Mouse (Mus musculus) hindbrain, embryonic 11.5 days (tissue): Measurements from ENCODE around the gene Hapln4. TPM values are rescaled to one million over a fixed set of nuclear protein-coding genes. Genes with fewer than 3 reads are reported as not detected.

Experiments
- ATAC-seq: fragments of 200-750 bp; cut with Nextera tagmentation; 2 replicates; pipeline ENCODE4 v1.8.0; 2017; ENCODE audit warnings: mild to moderate bottlenecking, moderate TSS enrichment, moderate library complexity; ENCODE audit not compliant: low FRiP score
- DNase-seq: peaks from one replicate; pipeline ENCODE4 v3.0.0-alpha.2; 2015; ENCODE audit warnings: low spot score
- H3K27ac ChIP-seq: fragments of 300-500 bp; sonication (generic); 2 replicates; pipeline ENCODE4 v1.5.1; 2014; ENCODE audit warnings: mild to moderate bottlenecking, low read depth, low read length
- H3K27me3 ChIP-seq: fragments of 300-500 bp; sonication (generic); 2 replicates; pipeline ENCODE4 v1.6.1; 2014; ENCODE audit warnings: mild to moderate bottlenecking, low read length, moderate library complexity, mixed read lengths; ENCODE audit not compliant: control insufficient read depth, insufficient read depth
- H3K36me3 ChIP-seq: fragments of 300-500 bp; sonication (generic); 2 replicates; pipeline ENCODE4 v1.6.1; 2014; ENCODE audit warnings: mild to moderate bottlenecking, low read length, moderate library complexity, mixed read lengths; ENCODE audit not compliant: control insufficient read depth, insufficient read depth
- H3K4me1 ChIP-seq: fragments of 300-500 bp; sonication (generic); replicated peaks from 2 replicates; pipeline ENCODE4 v1.6.1; 2014; ENCODE audit warnings: low read length, mixed read lengths; ENCODE audit not compliant: control insufficient read depth, insufficient read depth
- H3K4me2 ChIP-seq: fragments of 300-500 bp; sonication (generic); replicated peaks from 2 replicates; pipeline ENCODE4 v1.6.1; 2014; ENCODE audit warnings: mild to moderate bottlenecking, low read depth, low read length
- H3K4me3 ChIP-seq: fragments of 300-500 bp; sonication (generic); 2 replicates; pipeline ENCODE4 v1.5.1; 2014; ENCODE audit warnings: low read depth, low read length
- H3K9ac ChIP-seq: fragments of 300-500 bp; sonication (generic); 2 replicates; pipeline ENCODE4 v1.6.1; 2014; ENCODE audit warnings: low read depth, low read length
- H3K9me3 ChIP-seq: fragments of 300-500 bp; sonication (generic); 2 replicates; pipeline ENCODE4 v1.6.1; 2016; ENCODE audit warnings: low read length; ENCODE audit not compliant: control insufficient read depth
- WGBS: fragments of 180-500 bp; shearing (Covaris S2); extraction: QIAGEN DNeasy Blood & Tissue Kit; methylation state at CpG from one replicate; pipeline ENCODE4 v1.1.7; 2014; 5-methylcytosine and 5-hydroxymethylcytosine counted together
- polyA plus RNA-seq: library from polyadenylated mRNA; unstranded; fragments of >200 nt; fragmentation: Nextera tagmentation; extraction: Ambion mirVana; gene quantifications from 2 replicates; pipeline ENCODE4 v1.2.1, GENCODE M21; 2014

Gene Hapln4
- polyA plus RNA-seq, 1 experiment from 2014 or later: not detected

DNA sequence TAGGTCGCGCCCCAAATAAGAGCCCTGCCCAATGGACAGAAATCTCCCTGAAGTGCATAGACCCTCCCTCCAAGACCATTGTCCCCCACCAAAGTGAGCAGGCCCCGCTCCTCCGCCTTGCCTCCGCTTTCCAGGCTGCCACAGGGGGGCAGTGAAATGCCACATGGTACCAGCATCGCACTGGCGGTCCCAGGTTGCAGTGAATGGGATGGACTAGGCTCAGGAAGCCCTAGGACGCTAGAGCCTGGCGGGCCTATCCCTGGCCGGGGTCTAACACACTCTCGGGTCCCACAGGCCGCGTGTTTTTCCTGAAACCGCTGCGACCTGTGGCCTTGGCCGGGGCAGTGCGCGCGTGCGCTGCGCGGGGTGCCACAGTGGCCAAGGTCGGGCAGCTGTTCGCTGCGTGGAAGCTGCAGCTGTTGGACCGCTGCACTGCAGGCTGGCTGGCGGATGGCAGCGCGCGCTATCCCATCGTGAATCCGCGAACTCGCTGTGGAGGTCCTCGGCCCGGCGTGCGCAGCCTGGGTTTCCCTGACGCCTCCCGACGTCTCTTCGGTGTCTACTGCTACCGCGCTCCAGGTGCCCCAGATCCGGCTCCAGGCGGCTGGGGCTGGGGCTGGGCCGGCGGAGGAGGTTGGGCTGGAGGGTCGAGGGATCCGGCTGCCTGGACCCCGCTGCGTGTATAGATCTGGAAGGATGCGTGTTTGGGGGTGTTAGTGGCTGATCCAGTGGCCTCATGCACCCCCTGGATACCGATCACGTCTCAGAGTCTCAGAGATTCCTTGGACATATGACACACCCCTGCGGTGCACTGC, 4.8 kb downstream of the Hapln4 start:
- ATAC-seq: peak; percentile 71
- 3% methylated on average over 56 of the region's 56 CpGs for WGBS
- Histone ChIP-seq H3K4me3 (peak overlapping the region; percentile 27), H3K27ac (no peak overlapping the region), H3K9me3 (no peaks in the 10 kb centered on the region), H3K9ac (peak overlapping the region; percentile 35), H3K4me1 (peaks cover 18% of the 10 kb centered on the region), H3K4me2 (peak overlapping the region; percentile 81), H3K27me3 (peaks cover 66% of the 10 kb centered on the region), H3K36me3 (no peaks in the 10 kb centered on the region)
- DNase-seq: peak; percentile 75

- peaks cover 52% of the 10 kb centered on the region for H3K27me3 ChIP-seq
- no peak overlapping the region for H3K9ac ChIP-seq
- WGBS: 46% methylated on average over 9 of the region's 9 CpGs
- H3K36me3 ChIP-seq: no peaks in the 10 kb centered on the region
- ATAC-seq: peak; percentile 26; the same call in 1 of the 2 replicates
- H3K4me1 ChIP-seq: peaks cover 10% of the 10 kb centered on the region; the same call in 1 of the 2 replicates
- H3K9me3 ChIP-seq: no peaks in the 10 kb centered on the region
- no peak overlapping the region for H3K4me2 ChIP-seq
- peak; percentile 59 for DNase-seq
- no peak overlapping the region for H3K4me3 ChIP-seq
- H3K27ac ChIP-seq: no peak overlapping the region
Observed at GRCm38 (mm10) chr8:70089296-70089960, 6.2 kb downstream of the Hapln4 start.

DNA sequence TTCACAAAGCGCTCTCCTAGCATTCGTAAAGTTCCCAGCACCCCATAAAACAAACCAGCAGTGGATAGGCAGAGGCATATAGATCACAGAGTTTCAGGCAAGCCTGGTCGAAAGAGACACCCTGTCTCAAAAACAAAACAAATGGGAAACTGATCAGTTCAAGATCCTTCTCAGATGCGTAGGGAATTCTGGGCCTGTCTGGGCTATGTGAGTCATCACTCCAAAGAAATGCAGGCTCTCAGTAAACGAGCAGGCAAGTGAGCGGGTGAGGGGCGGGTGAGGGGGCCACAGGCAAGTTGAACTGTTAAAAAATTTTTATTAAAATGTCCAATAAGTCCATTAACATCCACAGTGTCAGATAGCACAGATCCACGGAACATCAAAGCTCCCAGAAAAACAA, 9.5 kb downstream of the Hapln4 start:
- no peak overlapping the region for H3K4me2 ChIP-seq
- H3K4me3 ChIP-seq: no peak overlapping the region
- peaks cover 10% of the 10 kb centered on the region for H3K36me3 ChIP-seq
- no peak overlapping the region for H3K9ac ChIP-seq
- H3K27ac ChIP-seq: no peak overlapping the region
- H3K9me3 ChIP-seq: no peaks in the 10 kb centered on the region; the same call in 1 of the 2 replicates
- no peak for ATAC-seq
- WGBS: 72% methylated on average over 8 of the region's 8 CpGs
- H3K4me1 ChIP-seq: 0 out of 2 replicates have a peak, but pooled peaks cover 8% of the 10 kb centered on the region
- H3K27me3 ChIP-seq: peaks cover 19% of the 10 kb centered on the region
- DNase-seq: no peak

DNA sequence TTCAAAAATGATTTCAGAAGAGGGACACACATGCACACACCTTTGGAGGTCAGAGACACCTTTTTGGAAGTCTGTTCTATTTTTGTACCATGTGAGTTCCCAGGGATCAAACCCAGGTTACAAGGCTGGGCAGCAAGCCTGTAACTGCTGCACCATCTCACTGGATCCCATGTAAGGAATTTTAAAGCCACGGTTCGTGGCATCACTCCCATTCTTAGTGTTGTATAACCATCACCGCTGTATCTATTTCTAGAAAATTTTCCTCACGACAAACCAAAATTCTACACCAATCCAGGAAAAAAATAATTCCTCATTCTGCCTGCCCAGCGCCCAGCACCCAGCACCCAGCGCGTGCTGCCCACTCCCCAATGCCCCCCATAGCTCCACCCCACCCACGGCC, 16.0 kb downstream of the Hapln4 start:
- DNase-seq (no peak), ATAC-seq (no peak)
- Histone ChIP-seq H3K27ac (no peak overlapping the region), H3K4me2 (no peak overlapping the region), H3K9ac (no peak overlapping the region), H3K4me1 (no peaks in the 10 kb centered on the region), H3K27me3 (no peaks in the 10 kb centered on the region), H3K36me3 (peaks cover 21% of the 10 kb centered on the region), H3K9me3 (no peaks in the 10 kb centered on the region; the same call in 1 of the 2 replicates), H3K4me3 (no peak overlapping the region)
- WGBS: 82% methylated on average over 8 of the region's 8 CpGs

GRCm38 (mm10) chr8:70100241-70100640, 17.0 kb downstream of the Hapln4 start:
- H3K4me3 ChIP-seq: no peak overlapping the region
- no peaks in the 10 kb centered on the region for H3K4me1 ChIP-seq
- no peak overlapping the region for H3K9ac ChIP-seq
- peaks cover 18% of the 10 kb centered on the region for H3K36me3 ChIP-seq
- ATAC-seq (no peak), DNase-seq (no peak)
- H3K27ac ChIP-seq: no peak overlapping the region
- no peaks in the 10 kb centered on the region; the same call in 1 of the 2 replicates for H3K9me3 ChIP-seq
- no peaks in the 10 kb centered on the region for H3K27me3 ChIP-seq
- no peak overlapping the region for H3K4me2 ChIP-seq
- WGBS: 91% methylated on average over 8 of the region's 8 CpGs

DNA sequence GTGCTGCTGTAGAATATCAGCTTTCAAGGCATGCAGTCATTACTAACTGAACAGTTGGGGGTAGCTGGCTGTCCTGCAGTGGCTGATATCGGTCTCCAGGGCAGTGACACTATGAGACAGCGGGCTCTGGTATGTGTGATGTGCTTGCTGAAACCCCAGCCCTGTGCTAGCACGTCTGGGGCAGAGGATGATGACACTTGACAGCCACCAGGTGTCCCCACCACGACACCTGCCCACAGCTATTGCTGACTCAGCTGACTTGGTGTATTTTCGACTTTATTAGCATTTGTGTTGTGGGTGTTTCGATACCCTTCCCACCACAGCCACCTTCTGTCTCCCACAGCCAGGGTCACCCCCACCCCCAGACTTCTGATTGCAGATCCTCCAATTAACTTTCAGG, 21.2 kb downstream of the Hapln4 start:
- H3K9ac ChIP-seq: no peak overlapping the region
- H3K27ac ChIP-seq: no peak overlapping the region
- no peak overlapping the region for H3K4me3 ChIP-seq
- DNase-seq (peak; percentile 31), ATAC-seq (peak; percentile 52; the same call in 1 of the 2 replicates)
- 19% methylated on average over 6 of the region's 6 CpGs for WGBS
- H3K9me3 ChIP-seq: no peaks in the 10 kb centered on the region
- peaks cover 7% of the 10 kb centered on the region; the same call in 1 of the 2 replicates for H3K36me3 ChIP-seq
- 0 out of 2 replicates have a peak, but pooled peaks cover 1% of the 10 kb centered on the region for H3K27me3 ChIP-seq
- H3K4me1 ChIP-seq: no peaks in the 10 kb centered on the region
- H3K4me2 ChIP-seq: no peak overlapping the region

GRCm38 (mm10) chr8:70104922-70105321, 21.7 kb downstream of the Hapln4 start:
- no peaks in the 10 kb centered on the region for H3K9me3 ChIP-seq
- H3K27ac ChIP-seq: no peak overlapping the region
- no peak overlapping the region for H3K4me3 ChIP-seq
- WGBS: 83% methylated on average over 7 of the region's 7 CpGs
- H3K4me1 ChIP-seq: no peaks in the 10 kb centered on the region
- no peak overlapping the region for H3K9ac ChIP-seq
- no peak for ATAC-seq
- H3K27me3 ChIP-seq: 0 out of 2 replicates have a peak, but pooled peaks cover 2% of the 10 kb centered on the region
- no peak for DNase-seq
- H3K36me3 ChIP-seq: peaks cover 7% of the 10 kb centered on the region; the same call in 1 of the 2 replicates
- no peak overlapping the region for H3K4me2 ChIP-seq

DNA sequence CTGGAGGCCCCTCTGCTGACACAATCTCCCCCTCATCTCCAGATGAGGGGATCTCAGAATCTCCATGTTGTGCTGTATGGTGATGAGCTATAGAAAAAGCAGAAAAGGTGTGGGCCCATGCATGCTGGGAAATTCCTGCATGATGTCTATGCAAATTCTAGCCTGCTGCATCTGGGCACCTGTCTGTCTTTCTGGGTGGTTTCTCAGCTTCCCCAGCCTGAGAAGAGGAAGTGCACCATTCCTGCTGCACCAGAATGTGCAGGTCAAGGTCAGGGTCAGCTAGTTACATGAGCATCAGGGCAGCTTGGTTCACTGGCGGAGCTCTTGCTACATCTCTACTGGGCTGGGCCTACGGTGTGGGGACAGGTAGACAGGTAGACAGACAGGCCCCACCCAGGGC, 27.2 kb downstream of the Hapln4 start:
- Histone ChIP-seq H3K4me3 (no peak overlapping the region), H3K27me3 (peaks cover 38% of the 10 kb centered on the region), H3K4me1 (no peaks in the 10 kb centered on the region; the same call in none of the 2 replicates), H3K36me3 (peaks cover 13% of the 10 kb centered on the region), H3K4me2 (no peak overlapping the region), H3K9ac (no peak overlapping the region), H3K27ac (no peak overlapping the region), H3K9me3 (no peaks in the 10 kb centered on the region; the same call in 1 of the 2 replicates)
- no peak for DNase-seq
- WGBS: 87% methylated on average over 2 of the region's 2 CpGs
- no peak for ATAC-seq
